9 mouse cellular contexts compared by ENCODE assay signal in genomic region chr12:32995081-32995834, GRCm38 (mm10). TPM values are rescaled to one million over a fixed set of nuclear protein-coding genes. Genes with fewer than 3 reads are reported as not detected.
DNase-seq lines count a peak whose midpoint lies in the region; ATAC-seq and TF ChIP-seq lines count a peak whose summit lies in the region.
"Had no signal": no experiment of that assay in that cellular context is flagged by ENCODE, and none has a peak within 500 bp of the region (broad histone marks: within the 10 kb centered on the region; RNA-seq: fewer than 3 reads in every experiment).

No protein-coding gene starts in this region.

- no peak overlapping the region for H3K4me3 ChIP-seq in limb, embryonic 11.5 days (ENCODE audit: low read depth, low read length)
- no peak overlapping the region for H3K4me3 ChIP-seq in limb, embryonic 10.5 days
- H3K4me3 ChIP-seq in left cerebral cortex, adult 2 months, result no peak overlapping the region
- no peak overlapping the region for H3K4me3 ChIP-seq in hindbrain, embryonic 16.5 days (ENCODE audit: low read length)
- H3K4me3 ChIP-seq: embryonic facial prominence, embryonic 13.5 days; midbrain, embryonic 12.5 days had no signal

- no peaks in the 10 kb centered on the region for H3K9me3 ChIP-seq in limb, embryonic 11.5 days (ENCODE audit: control insufficient read depth, low read length)
- H3K9me3 ChIP-seq in limb, embryonic 10.5 days (replicated peaks), result no peaks in the 10 kb centered on the region
- H3K9me3 ChIP-seq in hindbrain, embryonic 16.5 days (ENCODE audit: control insufficient read depth, low read length), result no peaks in the 10 kb centered on the region
- H3K9me3 ChIP-seq: embryonic facial prominence, embryonic 13.5 days; midbrain, embryonic 12.5 days had no signal

- no peaks in the 10 kb centered on the region for H3K36me3 ChIP-seq in limb, embryonic 11.5 days (ENCODE audit: control insufficient read depth, insufficient read depth, low read length)
- no peaks in the 10 kb centered on the region for H3K36me3 ChIP-seq in limb, embryonic 10.5 days
- H3K36me3 ChIP-seq in hindbrain, embryonic 16.5 days (ENCODE audit: control insufficient read depth, insufficient read depth, low read length), result no peaks in the 10 kb centered on the region
- H3K36me3 ChIP-seq: embryonic facial prominence, embryonic 13.5 days; midbrain, embryonic 12.5 days had no signal

- DNase-seq in limb, embryonic 11.5 days (ENCODE audit: low spot score), result peak; percentile 16
- DNase-seq in limb, embryonic 10.5 days (ENCODE audit: low spot score), result no peak
- DNase-seq in cerebellum, adult 9-10 months, result peak; percentile 31
- DNase-seq in heart, postnatal 25 days (ENCODE audit: low spot score), result peak; percentile 10
- peak; percentile 84 for DNase-seq in lung, postnatal 36 days
- no peak for DNase-seq in left cerebral cortex, adult 2 months (ENCODE audit: extremely low spot score in 1 of 2, low spot score in 2 of 2)

- no peak for ATAC-seq in limb, embryonic 11.5 days (ENCODE audit: insufficient number of reproducible peaks, low FRiP score, low TSS enrichment, low read depth)
- ATAC-seq in hindbrain, embryonic 16.5 days, result no peak

- H3K4me1 ChIP-seq in limb, embryonic 11.5 days (ENCODE audit: control insufficient read depth, insufficient read depth, low read length), result no peaks in the 10 kb centered on the region
- H3K4me1 ChIP-seq in limb, embryonic 10.5 days, result no peaks in the 10 kb centered on the region
- no peaks in the 10 kb centered on the region for H3K4me1 ChIP-seq in hindbrain, embryonic 16.5 days (ENCODE audit: control insufficient read depth, insufficient read depth, low read depth, low read length)

- no peak overlapping the region for H3K27ac ChIP-seq in limb, embryonic 11.5 days (replicated peaks; ENCODE audit: low read depth, low read length)
- no peak overlapping the region for H3K27ac ChIP-seq in limb, embryonic 10.5 days
- no peak overlapping the region for H3K27ac ChIP-seq in left cerebral cortex, adult 2 months
- H3K27ac ChIP-seq in hindbrain, embryonic 16.5 days (ENCODE audit: low read depth, low read length), result no peak overlapping the region
- H3K27ac ChIP-seq: embryonic facial prominence, embryonic 13.5 days; midbrain, embryonic 12.5 days had no signal

- intact Hi-C loops in heart, postnatal 25 days (cut with DNase I), result no loop called here
- intact Hi-C loops in left cerebral cortex, adult 2 months (cut with DNase I), result no loop called here

- no peak for TF ChIP-seq CTCF in left cerebral cortex, adult 2 months (IDR thresholded peaks at IDR 0.05)

- no peak overlapping the region for H3K9ac ChIP-seq in limb, embryonic 11.5 days (ENCODE audit: low read length)
- no peak overlapping the region for H3K9ac ChIP-seq in hindbrain, embryonic 16.5 days (ENCODE audit: low read depth, low read length)
- H3K9ac ChIP-seq: embryonic facial prominence, embryonic 13.5 days; midbrain, embryonic 12.5 days had no signal

- H3K4me2 ChIP-seq in limb, embryonic 11.5 days (ENCODE audit: low read depth, severe bottlenecking), result no peak overlapping the region
- H3K4me2 ChIP-seq in hindbrain, embryonic 16.5 days (ENCODE audit: low read length), result no peak overlapping the region
- H3K4me2 ChIP-seq: embryonic facial prominence, embryonic 13.5 days; midbrain, embryonic 12.5 days had no signal

- 92% methylated on average over 4 of the region's 4 CpGs for WGBS in limb, embryonic 11.5 days
- WGBS in limb, embryonic 10.5 days, result 82% methylated on average over 4 of the region's 4 CpGs
- WGBS in hindbrain, embryonic 16.5 days, result 79% methylated on average over 4 of the region's 4 CpGs

- no peaks in the 10 kb centered on the region for H3K27me3 ChIP-seq in limb, embryonic 11.5 days (ENCODE audit: control insufficient read depth, insufficient read depth, low read length)
- no peaks in the 10 kb centered on the region for H3K27me3 ChIP-seq in limb, embryonic 10.5 days (ENCODE audit: low read depth, poor library complexity, severe bottlenecking)
- no peaks in the 10 kb centered on the region for H3K27me3 ChIP-seq in hindbrain, embryonic 16.5 days (replicated peaks; ENCODE audit: control insufficient read depth, insufficient read depth, low read length)
- H3K27me3 ChIP-seq: embryonic facial prominence, embryonic 13.5 days; midbrain, embryonic 12.5 days had no signal

RNA-seq across cellular contexts. Expression of gene Sypl, which starts 41.6 kb away (rescaled TPM):
- polyA plus RNA-seq in limb, embryonic 11.5 days (2014; fragmentation: Nextera tagmentation; extraction: Ambion mirVana), result 62.4 and 63.0 TPM in 2 replicates
- polyA plus RNA-seq in limb, embryonic 10.5 days (2016; fragmentation: Nextera tagmentation; extraction: Ambion mirVana), result 55.7 and 58.7 TPM in 2 replicates
- total RNA-seq in heart, postnatal 25 days (2021), result 10 to 100 TPM; 85.3 to 86.1 TPM
- 10 to 100 TPM; 33.6 to 41.8 TPM for total RNA-seq in left cerebral cortex, adult 2 months (2021)
- polyA plus RNA-seq in hindbrain, embryonic 16.5 days (2015; fragmentation: Nextera tagmentation; extraction: Ambion mirVana), result 43.4 and 46.0 TPM in 2 replicates

Comparison
In these comparisons a context has a peak if more than half of its experiments do, and no peak if none do; other contexts are left out.
1. DNase-seq: peak in limb, embryonic 11.5 days (single experiment), cerebellum, adult 9-10 months (single experiment), heart, postnatal 25 days (single experiment) and lung, postnatal 36 days (single experiment); none in limb, embryonic 10.5 days (single experiment) and left cerebral cortex, adult 2 months (0 of 2).